Mouse (Mus musculus): ENCODE data around the gene Tram2. TPM values are rescaled to one million over a fixed set of nuclear protein-coding genes. Genes with fewer than 3 reads are reported as not detected.

The Tram2 gene
- polyA plus RNA-seq, 1 experiment from 2014 or later, result 3.6 TPM

GRCm38 (mm10) chr1:21064153-21064552, 14.9 kb downstream of the Tram2 start:
- Histone ChIP-seq H3K9me3 (ENCODE audit: control insufficient read depth, low read length) (no peaks in the 10 kb centered on the region), H3K4me1 (replicated peaks; ENCODE audit: control insufficient read depth, insufficient read depth) (no peaks in the 10 kb centered on the region), H3K4me3 (ENCODE audit: low read depth, low read length) (no peak overlapping the region), H3K36me3 (ENCODE audit: control insufficient read depth, insufficient read depth, low read length) (no peaks in the 10 kb centered on the region; the same call in none of the 2 replicates), H3K27me3 (ENCODE audit: control insufficient read depth, insufficient read depth, low read length) (no peaks in the 10 kb centered on the region), H3K9ac (ENCODE audit: low read length) (no peak overlapping the region), H3K27ac (replicated peaks) (no peak overlapping the region), H3K4me2 (replicated peaks; ENCODE audit: low read depth) (no peak overlapping the region)
- ATAC-seq (ENCODE audit: low FRiP score, low TSS enrichment) (no peak), DNase-seq (ENCODE audit: low spot score) (no peak)
- WGBS, result 94% methylated on average over 5 of the region's 5 CpGs
- no peak for TF ChIP-seq EP300 (optimal IDR thresholded peaks at IDR 0.05)
- TF ChIP-seq CTCF (IDR thresholded peaks at IDR 0.05; ENCODE audit: low read depth), result no peak

GRCm38 (mm10) chr1:21059385-21060109, 19.5 kb downstream of the Tram2 start:
- Histone ChIP-seq H3K4me1 (replicated peaks; ENCODE audit: control insufficient read depth, insufficient read depth) (no peaks in the 10 kb centered on the region), H3K9ac (ENCODE audit: low read length) (no peak overlapping the region), H3K27ac (replicated peaks) (no peak overlapping the region), H3K27me3 (ENCODE audit: control insufficient read depth, insufficient read depth, low read length) (no peaks in the 10 kb centered on the region), H3K9me3 (ENCODE audit: control insufficient read depth, low read length) (no peaks in the 10 kb centered on the region), H3K4me2 (replicated peaks; ENCODE audit: low read depth) (no peak overlapping the region), H3K36me3 (ENCODE audit: control insufficient read depth, insufficient read depth, low read length) (no peaks in the 10 kb centered on the region; the same call in 1 of the 2 replicates), H3K4me3 (ENCODE audit: low read depth, low read length) (no peak overlapping the region)
- no peak for ATAC-seq (ENCODE audit: low FRiP score, low TSS enrichment)
- no peak for DNase-seq (ENCODE audit: low spot score)
- TF ChIP-seq CTCF (IDR thresholded peaks at IDR 0.05; ENCODE audit: low read depth) (no peak), EP300 (optimal IDR thresholded peaks at IDR 0.05) (no peak)
- WGBS, result 68% methylated on average over 5 of the region's 5 CpGs

- Histone ChIP-seq H3K27me3 (ENCODE audit: control insufficient read depth, insufficient read depth, low read length) (no peaks in the 10 kb centered on the region), H3K9me3 (ENCODE audit: control insufficient read depth, low read length) (no peaks in the 10 kb centered on the region), H3K9ac (ENCODE audit: low read length) (no peak overlapping the region), H3K4me1 (replicated peaks; ENCODE audit: control insufficient read depth, insufficient read depth) (no peaks in the 10 kb centered on the region; the same call in 1 of the 2 replicates), H3K27ac (replicated peaks) (peak overlapping the region; percentile 40; the same call in 1 of the 2 replicates), H3K4me3 (ENCODE audit: low read depth, low read length) (no peak overlapping the region), H3K36me3 (ENCODE audit: control insufficient read depth, insufficient read depth, low read length) (no peaks in the 10 kb centered on the region), H3K4me2 (replicated peaks; ENCODE audit: low read depth) (no peak overlapping the region)
- 52% methylated on average over 9 of the region's 9 CpGs for WGBS
- TF ChIP-seq EP300 (optimal IDR thresholded peaks at IDR 0.05) (no peak), CTCF (IDR thresholded peaks at IDR 0.05; ENCODE audit: low read depth) (no peak)
- DNase-seq (ENCODE audit: low spot score) (no peak), ATAC-seq (ENCODE audit: low FRiP score, low TSS enrichment) (0 out of 2 replicates have a peak, but pooled peaks have one; percentile 18)
Observed at GRCm38 (mm10) chr1:21053009-21053408, 26.0 kb downstream of the Tram2 start.

- Histone ChIP-seq H3K27me3 (ENCODE audit: control insufficient read depth, insufficient read depth, low read length) (no peaks in the 10 kb centered on the region), H3K4me1 (replicated peaks; ENCODE audit: control insufficient read depth, insufficient read depth) (no peaks in the 10 kb centered on the region; the same call in 1 of the 2 replicates), H3K36me3 (ENCODE audit: control insufficient read depth, insufficient read depth, low read length) (no peaks in the 10 kb centered on the region), H3K9ac (ENCODE audit: low read length) (no peak overlapping the region), H3K27ac (replicated peaks) (peak overlapping the region; percentile 40), H3K9me3 (ENCODE audit: control insufficient read depth, low read length) (no peaks in the 10 kb centered on the region), H3K4me3 (ENCODE audit: low read depth, low read length) (no peak overlapping the region), H3K4me2 (replicated peaks; ENCODE audit: low read depth) (no peak overlapping the region; the same call in 1 of the 2 replicates)
- ATAC-seq (ENCODE audit: low FRiP score, low TSS enrichment) (peak; percentile 52; the same call in 1 of the 2 replicates), DNase-seq (ENCODE audit: low spot score) (peak; percentile 21)
- TF ChIP-seq EP300 (optimal IDR thresholded peaks at IDR 0.05) (no peak), CTCF (IDR thresholded peaks at IDR 0.05; ENCODE audit: low read depth) (no peak)
- 30% methylated on average over 5 of the region's 5 CpGs for WGBS
Observed at GRCm38 (mm10) chr1:21052608-21053007, 26.4 kb downstream of the Tram2 start.

GRCm38 (mm10) chr1:21052132-21052545, 26.9 kb downstream of the Tram2 start:
- Histone ChIP-seq H3K4me3 (ENCODE audit: low read depth, low read length) (no peak overlapping the region), H3K9ac (ENCODE audit: low read length) (no peak overlapping the region), H3K4me2 (replicated peaks; ENCODE audit: low read depth) (no peak overlapping the region; the same call in 1 of the 2 replicates), H3K27ac (replicated peaks) (peak overlapping the region; percentile 40; the same call in 1 of the 2 replicates), H3K27me3 (ENCODE audit: control insufficient read depth, insufficient read depth, low read length) (no peaks in the 10 kb centered on the region), H3K4me1 (replicated peaks; ENCODE audit: control insufficient read depth, insufficient read depth) (no peaks in the 10 kb centered on the region; the same call in 1 of the 2 replicates), H3K36me3 (ENCODE audit: control insufficient read depth, insufficient read depth, low read length) (no peaks in the 10 kb centered on the region), H3K9me3 (ENCODE audit: control insufficient read depth, low read length) (no peaks in the 10 kb centered on the region)
- ATAC-seq (ENCODE audit: low FRiP score, low TSS enrichment), result peak; percentile 39; the same call in 1 of the 2 replicates
- WGBS, result 14% methylated on average over 5 of the region's 5 CpGs
- no peak for TF ChIP-seq EP300 (optimal IDR thresholded peaks at IDR 0.05)
- TF ChIP-seq CTCF (IDR thresholded peaks at IDR 0.05; ENCODE audit: low read depth), result no peak
- DNase-seq (ENCODE audit: low spot score), result no peak

GRCm38 (mm10) chr1:21049005-21049404, 30.0 kb downstream of the Tram2 start:
- ATAC-seq (ENCODE audit: low FRiP score, low TSS enrichment) (no peak), DNase-seq (ENCODE audit: low spot score) (no peak)
- Histone ChIP-seq H3K4me2 (replicated peaks; ENCODE audit: low read depth) (no peak overlapping the region), H3K27me3 (ENCODE audit: control insufficient read depth, insufficient read depth, low read length) (no peaks in the 10 kb centered on the region), H3K27ac (replicated peaks) (no peak overlapping the region), H3K9me3 (ENCODE audit: control insufficient read depth, low read length) (no peaks in the 10 kb centered on the region), H3K4me3 (ENCODE audit: low read depth, low read length) (no peak overlapping the region), H3K4me1 (replicated peaks; ENCODE audit: control insufficient read depth, insufficient read depth) (no peaks in the 10 kb centered on the region; the same call in 1 of the 2 replicates), H3K9ac (ENCODE audit: low read length) (no peak overlapping the region), H3K36me3 (ENCODE audit: control insufficient read depth, insufficient read depth, low read length) (no peaks in the 10 kb centered on the region)
- TF ChIP-seq CTCF (IDR thresholded peaks at IDR 0.05; ENCODE audit: low read depth), result no peak
- TF ChIP-seq EP300 (optimal IDR thresholded peaks at IDR 0.05), result no peak
- 82% methylated on average over 5 of the region's 5 CpGs for WGBS
